9 mouse cellular contexts compared by ENCODE assay signal in the genomic region with DNA sequence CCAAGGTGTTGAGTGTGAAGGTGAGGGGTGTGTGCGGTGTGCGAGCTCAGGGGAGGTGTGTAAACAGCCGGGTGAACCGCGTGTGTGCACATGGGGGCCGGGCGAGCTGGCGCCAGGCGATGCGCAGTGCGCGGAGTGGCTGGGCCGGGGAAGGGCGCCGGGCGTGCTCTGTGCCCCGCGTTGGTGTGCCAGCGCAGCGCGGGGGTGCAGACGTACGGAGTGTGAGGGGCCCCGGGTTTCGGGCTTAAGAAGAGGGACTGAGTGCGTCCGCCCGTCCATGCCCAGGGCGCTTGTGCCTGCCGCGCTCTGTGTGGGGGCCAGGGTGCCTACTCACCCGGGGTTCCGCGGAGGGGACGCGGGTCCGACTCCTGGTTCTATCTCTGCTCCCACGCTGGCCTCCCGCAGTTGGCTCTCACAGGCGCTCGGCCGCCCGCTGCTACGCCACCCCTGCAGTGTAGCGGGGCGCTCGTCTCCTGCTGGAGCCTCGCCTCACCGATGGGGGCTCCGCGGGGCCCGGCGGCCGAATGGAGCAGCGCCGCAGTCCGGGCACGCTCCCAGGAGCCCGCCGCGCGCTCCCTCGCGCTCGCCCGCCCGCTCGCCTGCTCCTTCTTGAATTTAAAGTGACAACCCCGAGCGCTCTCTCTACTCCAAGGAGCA. TPM values are rescaled to one million over a fixed set of nuclear protein-coding genes. Genes with fewer than 3 reads are reported as not detected.
DNase-seq lines count a peak whose midpoint lies in the region; ATAC-seq and TF ChIP-seq lines count a peak whose summit lies in the region.
"Had no signal": no experiment of that assay in that cellular context is flagged by ENCODE, and none has a peak within 500 bp of the region (broad histone marks: within the 10 kb centered on the region; RNA-seq: fewer than 3 reads in every experiment).

No protein-coding gene starts in this region.

- TF ChIP-seq POLR2A in limb, embryonic 14.5 days (IDR thresholded peaks at IDR 0.05; ENCODE audit: borderline replicate concordance, extremely low read depth, insufficient read depth, insufficient read length) = no peak

- WGBS in heart, embryonic 10.5 days = under 1% methylated on average over 70 of the region's 70 CpGs
- under 1% methylated on average over 63 of the region's 70 CpGs for WGBS in forebrain, embryonic 14.5 days
- WGBS in limb, embryonic 14.5 days = 1% methylated on average over 24 of the region's 70 CpGs
- under 1% methylated on average over 57 of the region's 70 CpGs for WGBS in neural tube, embryonic 11.5 days

- H3K4me1 ChIP-seq in heart, embryonic 10.5 days = peaks cover 13% of the 10 kb centered on the region
- H3K4me1 ChIP-seq in forebrain, embryonic 14.5 days (ENCODE audit: control insufficient read depth, insufficient read depth, low read length) = 0 out of 2 replicates have a peak, but pooled peaks cover 6% of the 10 kb centered on the region
- peaks cover 4% of the 10 kb centered on the region for H3K4me1 ChIP-seq in limb, embryonic 14.5 days (ENCODE audit: control insufficient read depth, insufficient read depth, low read length)
- H3K4me1 ChIP-seq in neural tube, embryonic 11.5 days (ENCODE audit: control insufficient read depth, insufficient read depth, low read length) = no peaks in the 10 kb centered on the region

- no peak for DNase-seq in heart, embryonic 10.5 days (ENCODE audit: low spot score)
- no peak for DNase-seq in heart, adult 8-10 months (ENCODE audit: low spot score)
- peak; percentile 62 for DNase-seq in forebrain, embryonic 14.5 days (ENCODE audit: low spot score)
- DNase-seq in induced T-regulatory cell, adult 2 months (ENCODE audit: low read depth) = peak; percentile 19
- DNase-seq in limb, embryonic 14.5 days (ENCODE audit: low spot score) = peak; percentile 25
- DNase-seq in neural tube, embryonic 11.5 days (ENCODE audit: low spot score) = peak; percentile 52
- no peak for DNase-seq in natural killer cell, adult 2 months (ENCODE audit: low spot score in 2 of 2)

- H3K36me3 ChIP-seq in heart, embryonic 10.5 days = no peaks in the 10 kb centered on the region
- no peaks in the 10 kb centered on the region for H3K36me3 ChIP-seq in forebrain, embryonic 14.5 days (ENCODE audit: control insufficient read depth, insufficient read depth, low read length)
- no peaks in the 10 kb centered on the region for H3K36me3 ChIP-seq in limb, embryonic 14.5 days (ENCODE audit: control insufficient read depth, insufficient read depth, low read length)
- H3K36me3 ChIP-seq in neural tube, embryonic 11.5 days (ENCODE audit: control insufficient read depth, insufficient read depth, low read length) = no peaks in the 10 kb centered on the region

- H3K27ac ChIP-seq in heart, embryonic 10.5 days = peak overlapping the region; percentile 79
- no peak overlapping the region for H3K27ac ChIP-seq in forebrain, embryonic 14.5 days (ENCODE audit: low read depth, low read length)
- H3K27ac ChIP-seq in limb, embryonic 14.5 days (replicated peaks; ENCODE audit: low read depth, low read length) = no peak overlapping the region
- H3K27ac ChIP-seq in neural tube, embryonic 11.5 days (ENCODE audit: low read depth, low read length) = no peak overlapping the region

- peak overlapping the region; percentile 62 for H3K4me3 ChIP-seq in heart, embryonic 10.5 days
- H3K4me3 ChIP-seq in forebrain, embryonic 14.5 days (ENCODE audit: low read depth, low read length) = peak overlapping the region; percentile 53
- H3K4me3 ChIP-seq in limb, embryonic 14.5 days (replicated peaks; ENCODE audit: low read length) = peak overlapping the region; percentile 54
- peak overlapping the region; percentile 51 for H3K4me3 ChIP-seq in neural tube, embryonic 11.5 days (ENCODE audit: low read depth, low read length)

- peaks cover 56% of the 10 kb centered on the region for H3K27me3 ChIP-seq in heart, embryonic 10.5 days (ENCODE audit: insufficient read depth, poor library complexity, severe bottlenecking)
- peaks cover 25% of the 10 kb centered on the region for H3K27me3 ChIP-seq in forebrain, embryonic 14.5 days (replicated peaks; ENCODE audit: control insufficient read depth, insufficient read depth, low read length)
- H3K27me3 ChIP-seq in limb, embryonic 14.5 days (ENCODE audit: control insufficient read depth, insufficient read depth, low read length) = peaks cover 39% of the 10 kb centered on the region
- peaks cover 25% of the 10 kb centered on the region for H3K27me3 ChIP-seq in neural tube, embryonic 11.5 days (ENCODE audit: control insufficient read depth, insufficient read depth, low read length)

- H3K9ac ChIP-seq in forebrain, embryonic 14.5 days (ENCODE audit: low read length) = peak overlapping the region; percentile 58
- peak overlapping the region; percentile 61 for H3K9ac ChIP-seq in limb, embryonic 14.5 days (ENCODE audit: low read depth, low read length, severe bottlenecking)
- H3K9ac ChIP-seq in neural tube, embryonic 11.5 days (ENCODE audit: low read length) = peak overlapping the region; percentile 49

- peak overlapping the region; percentile 95 for H3K4me2 ChIP-seq in forebrain, embryonic 14.5 days (ENCODE audit: low read length)
- H3K4me2 ChIP-seq in limb, embryonic 14.5 days (replicated peaks; ENCODE audit: low read depth, low read length, severe bottlenecking) = peak overlapping the region; percentile 97
- peak overlapping the region; percentile 92 for H3K4me2 ChIP-seq in neural tube, embryonic 11.5 days (ENCODE audit: low read depth)

- no peaks in the 10 kb centered on the region for H3K9me3 ChIP-seq in heart, embryonic 10.5 days
- H3K9me3 ChIP-seq in forebrain, embryonic 14.5 days (replicated peaks; ENCODE audit: control insufficient read depth, low read length) = no peaks in the 10 kb centered on the region
- H3K9me3 ChIP-seq in limb, embryonic 14.5 days (ENCODE audit: control insufficient read depth, low read length) = no peaks in the 10 kb centered on the region
- H3K9me3 ChIP-seq in neural tube, embryonic 11.5 days (ENCODE audit: control insufficient read depth, low read length) = no peaks in the 10 kb centered on the region

- ATAC-seq in cerebellum, adult (ENCODE audit: insufficient number of reproducible peaks, low FRiP score, low TSS enrichment) = peak; percentile 53; the same call in 1 of the 2 replicates
- ATAC-seq in forebrain, embryonic 14.5 days = peak; percentile 65; the same call in 1 of the 2 replicates
- peak; percentile 58; the same call in 1 of the 2 replicates for ATAC-seq in limb, embryonic 14.5 days (ENCODE audit: low FRiP score, low read depth)
- no peak for ATAC-seq in neural tube, embryonic 11.5 days (ENCODE audit: insufficient read depth, low FRiP score, low TSS enrichment)

RNA-seq across cellular contexts. Expression of a gene that starts 0.5 kb away (rescaled TPM):
- 0.89 and 0.97 TPM in 2 replicates for polyA plus RNA-seq in heart, embryonic 10.5 days (2016; fragmentation: Nextera tagmentation; extraction: Ambion mirVana)
- 10 to 100 TPM in 1 of 4 experiments, 1 to 10 TPM in 3; 4.2 to 13.5 (median 6.1) TPM for total RNA-seq in heart, adult 8-10 months (2022)
- polyA plus RNA-seq in forebrain, embryonic 14.5 days (2014; fragmentation: Nextera tagmentation; extraction: Ambion mirVana) = 1.9 TPM in 2 replicates
- 0.41 and 0.50 TPM in 2 replicates for polyA plus RNA-seq in limb, embryonic 14.5 days (2012; rRNA removed)
- 0.21 and 0.39 TPM in 2 replicates for polyA plus RNA-seq in limb, embryonic 14.5 days (2014; fragmentation: Nextera tagmentation; extraction: Ambion mirVana)
- polyA plus RNA-seq in neural tube, embryonic 11.5 days (2014; fragmentation: Nextera tagmentation; extraction: Ambion mirVana) = 0.58 and 1.8 TPM in 2 replicates

RNA-seq across cellular contexts. Expression of a gene that starts 21.7 kb away (rescaled TPM):
- polyA plus RNA-seq in heart, embryonic 10.5 days (2016; fragmentation: Nextera tagmentation; extraction: Ambion mirVana) = not detected in 2 replicates
- total RNA-seq in heart, adult 8-10 months (2022) = not detected
- not detected in 2 replicates for polyA plus RNA-seq in forebrain, embryonic 14.5 days (2014; fragmentation: Nextera tagmentation; extraction: Ambion mirVana)
- not detected in 2 replicates for polyA plus RNA-seq in limb, embryonic 14.5 days (2012; rRNA removed)
- not detected in 2 replicates for polyA plus RNA-seq in limb, embryonic 14.5 days (2014; fragmentation: Nextera tagmentation; extraction: Ambion mirVana)
- polyA plus RNA-seq in neural tube, embryonic 11.5 days (2014; fragmentation: Nextera tagmentation; extraction: Ambion mirVana) = not detected in 2 replicates
- total RNA-seq: CH12.LX had no signal

RNA-seq across cellular contexts. Expression of a gene that starts 33.5 kb away (rescaled TPM):
- polyA plus RNA-seq in heart, embryonic 10.5 days (2016; fragmentation: Nextera tagmentation; extraction: Ambion mirVana) = 21.4 and 25.3 TPM in 2 replicates
- 10 to 100 TPM; 38.8 to 58.2 (median 43.9) TPM for total RNA-seq in heart, adult 8-10 months (2022)
- 14.8 and 19.2 TPM in 2 replicates for polyA plus RNA-seq in forebrain, embryonic 14.5 days (2014; fragmentation: Nextera tagmentation; extraction: Ambion mirVana)
- 11.8 and 14.8 TPM in 2 replicates for polyA plus RNA-seq in limb, embryonic 14.5 days (2012; rRNA removed)
- polyA plus RNA-seq in limb, embryonic 14.5 days (2014; fragmentation: Nextera tagmentation; extraction: Ambion mirVana) = 14.8 and 17.6 TPM in 2 replicates
- polyA plus RNA-seq in neural tube, embryonic 11.5 days (2014; fragmentation: Nextera tagmentation; extraction: Ambion mirVana) = 19.3 and 19.6 TPM in 2 replicates

RNA-seq across cellular contexts. Expression of a gene that starts 37.5 kb away (rescaled TPM):
- polyA plus RNA-seq in heart, embryonic 10.5 days (2016; fragmentation: Nextera tagmentation; extraction: Ambion mirVana) = 24.3 and 28.9 TPM in 2 replicates
- total RNA-seq in heart, adult 8-10 months (2022) = 1 to 10 TPM; 5.1 to 6.7 (median 5.8) TPM
- 6.3 and 8.3 TPM in 2 replicates for polyA plus RNA-seq in forebrain, embryonic 14.5 days (2014; fragmentation: Nextera tagmentation; extraction: Ambion mirVana)
- polyA plus RNA-seq in limb, embryonic 14.5 days (2012; rRNA removed) = 33.8 and 36.6 TPM in 2 replicates
- polyA plus RNA-seq in limb, embryonic 14.5 days (2014; fragmentation: Nextera tagmentation; extraction: Ambion mirVana) = 44.2 and 51.0 TPM in 2 replicates
- polyA plus RNA-seq in neural tube, embryonic 11.5 days (2014; fragmentation: Nextera tagmentation; extraction: Ambion mirVana) = 17.1 and 17.4 TPM in 2 replicates

Comparison
In these comparisons a context has a peak if more than half of its experiments do, and no peak if none do; other contexts are left out.
1. DNase-seq: peak in forebrain, embryonic 14.5 days (single experiment), induced T-regulatory cell, adult 2 months (single experiment), limb, embryonic 14.5 days (single experiment) and neural tube, embryonic 11.5 days (single experiment); none in heart, embryonic 10.5 days (single experiment), heart, adult 8-10 months (single experiment) and natural killer cell, adult 2 months (0 of 2).
2. Peak in every context shown above with its lines, with median percentiles within 50 percentile points of each other: H3K4me3 ChIP-seq, H3K4me2 ChIP-seq and H3K9ac ChIP-seq.